Mouse (Mus musculus) liver, adult 2 months (tissue): ENCODE measurements around the gene Lypd3. TPM values are rescaled to one million over a fixed set of nuclear protein-coding genes. Genes with fewer than 3 reads are reported as not detected.

Source experiments
- DNase-seq: peaks from one replicate; pipeline ENCODE4 v3.0.0-alpha.2; 2011; ENCODE audit warnings: low read depth, low spot score; ENCODE audit errors: extremely low read depth
- H3K27ac ChIP-seq: fragments of 200-500 bp; replicated peaks from 2 replicates; pipeline ENCODE4 v1.5.1; 2012; ENCODE audit warnings: low read depth, mild to moderate bottlenecking, control low read depth, inconsistent platforms, low read length; ENCODE audit not compliant: insufficient read depth
- H3K27me3 ChIP-seq: fragments of 200-500 bp; 2 replicates; pipeline ENCODE4 v1.6.1; 2012; ENCODE audit warnings: mild to moderate bottlenecking, moderate library complexity, low read length, inconsistent platforms; ENCODE audit not compliant: control insufficient read depth, insufficient read depth
- H3K36me3 ChIP-seq: fragments of 200-500 bp; 2 replicates; pipeline ENCODE4 v1.6.1; 2012; ENCODE audit warnings: low read length, inconsistent platforms; ENCODE audit not compliant: control insufficient read depth, insufficient read depth
- H3K4me1 ChIP-seq: fragments of 200-500 bp; 2 replicates; pipeline ENCODE4 v1.6.1; 2011; ENCODE audit warnings: low read length; ENCODE audit not compliant: control insufficient read depth, insufficient read depth
- H3K4me3 ChIP-seq: fragments of 200-500 bp; 2 replicates; pipeline ENCODE4 v1.5.1; 2011; ENCODE audit warnings: low read depth, mild to moderate bottlenecking, control low read depth, low read length, moderate library complexity; ENCODE audit not compliant: insufficient read depth
- H3K79me2 ChIP-seq: fragments of 200-500 bp; 2 replicates; pipeline ENCODE4 v1.6.1; 2012; ENCODE audit warnings: inconsistent platforms, mild to moderate bottlenecking, low read length, moderate library complexity; ENCODE audit not compliant: control insufficient read depth, insufficient read depth
- H3K9ac ChIP-seq: fragments of 200-500 bp; 2 replicates; pipeline ENCODE4 v1.6.1; 2012; ENCODE audit warnings: low read depth, mild to moderate bottlenecking, control low read depth, inconsistent platforms, low read length
- CTCF ChIP-seq: fragments of 200-500 bp; IDR thresholded peaks from 2 replicates; pipeline ENCODE4 v1.5.1; 2011; ENCODE audit warnings: low read depth, low read length, control low read depth
- POLR2A ChIP-seq: fragments of 200-500 bp; IDR thresholded peaks from 2 replicates; pipeline ENCODE4 v1.6.1; 2011; ENCODE audit warnings: low read length, control low read depth; ENCODE audit not compliant: insufficient read depth; ENCODE audit errors: extremely low read depth
- WGBS: fragments of 180-500 bp; shearing (Covaris S2); methylation state at CpG from one replicate; pipeline ENCODE4 v1.1.7; 2018; 5-methylcytosine and 5-hydroxymethylcytosine counted together
- polyA plus RNA-seq: library from polyadenylated mRNA; depleted of rRNA; stranded (reverse); fragments of >200 nt; gene quantifications from 2 replicates; pipeline ENCODE4 v1.2.3, GENCODE M21; 2012
- total RNA-seq: library from RNA; depleted of rRNA; stranded (reverse); fragments of >200 nt; gene quantifications from 2 replicates; pipeline ENCODE4 v1.2.3, GENCODE M21; 2014

The Lypd3 gene
- total and polyA plus RNA-seq, 2 experiments = not detected

GRCm38 (mm10) chr7:24608561-24608960 lies 27.8 kb upstream of the Lypd3 start:
- 44% methylated on average over 8 of the region's 8 CpGs for WGBS
- no peaks in the 10 kb centered on the region for H3K27me3 ChIP-seq
- TF ChIP-seq POLR2A (no peak), CTCF (no peak)
- no peak for DNase-seq
- 0 out of 2 replicates have a peak overlapping the region, but pooled peaks have one; percentile 2 for H3K4me3 ChIP-seq
- peaks cover 10% of the 10 kb centered on the region; the same call in 1 of the 2 replicates for H3K79me2 ChIP-seq
- peak overlapping the region; percentile 90 for H3K27ac ChIP-seq
- peaks cover 3% of the 10 kb centered on the region; the same call in 1 of the 2 replicates for H3K36me3 ChIP-seq
- peak overlapping the region; percentile 41 for H3K9ac ChIP-seq
- peaks cover 18% of the 10 kb centered on the region for H3K4me1 ChIP-seq

GRCm38 (mm10) chr7:24610144-24610878 lies 26.0 kb upstream of the Lypd3 start, which contains the start of gene Phldb3:
Gene Phldb3, plus strand, starts transcription at chr7:24610763.
- Histone ChIP-seq H3K79me2 (peaks cover 10% of the 10 kb centered on the region; the same call in 1 of the 2 replicates), H3K4me1 (peaks cover 10% of the 10 kb centered on the region), H3K27ac (peak within 1 kb of the TSS; percentile 87), H3K27me3 (no peaks in the 10 kb centered on the region), H3K4me3 (peak within 1 kb of the TSS; percentile 90), H3K9ac (peak within 1 kb of the TSS; percentile 83), H3K36me3 (peaks cover 3% of the 10 kb centered on the region; the same call in 1 of the 2 replicates)
- 2% methylated on average over 27 of the region's 27 CpGs for WGBS
- no peak for TF ChIP-seq CTCF
- 0 out of 2 replicates have a peak, but pooled peaks have one; percentile 18 for TF ChIP-seq POLR2A
- peak; percentile 71 for DNase-seq

GRCm38 (mm10) chr7:24610879-24611494 lies 25.4 kb upstream of the Lypd3 start:
- DNase-seq = peak; percentile 86
- TF ChIP-seq POLR2A (peak; percentile 77; the same call in 1 of the 2 replicates), CTCF (no peak)

GRCm38 (mm10) chr7:24611709-24612108 lies 24.6 kb upstream of the Lypd3 start:
- no peak for DNase-seq
- TF ChIP-seq CTCF (no peak), POLR2A (no peak)
- H3K27me3 ChIP-seq = no peaks in the 10 kb centered on the region
- H3K4me3 ChIP-seq = peak overlapping the region; percentile 90
- peaks cover 10% of the 10 kb centered on the region; the same call in 1 of the 2 replicates for H3K79me2 ChIP-seq
- 18% methylated on average over 7 of the region's 7 CpGs for WGBS
- H3K36me3 ChIP-seq = peaks cover 6% of the 10 kb centered on the region
- peak overlapping the region; percentile 83 for H3K9ac ChIP-seq
- H3K27ac ChIP-seq = no peak overlapping the region
- H3K4me1 ChIP-seq = peaks cover 6% of the 10 kb centered on the region

More at GRCm38 (mm10) chr7:24610879-24611494, 25.4 kb upstream of the Lypd3 start:
- no peaks in the 10 kb centered on the region for H3K27me3 ChIP-seq
- peaks cover 6% of the 10 kb centered on the region for H3K4me1 ChIP-seq
- under 1% methylated on average over 36 of the region's 36 CpGs for WGBS
- peak overlapping the region; percentile 83 for H3K9ac ChIP-seq
- H3K36me3 ChIP-seq = peaks cover 3% of the 10 kb centered on the region; the same call in 1 of the 2 replicates
- peak overlapping the region; percentile 87 for H3K27ac ChIP-seq
- peak overlapping the region; percentile 90 for H3K4me3 ChIP-seq
- H3K79me2 ChIP-seq = peaks cover 10% of the 10 kb centered on the region; the same call in 1 of the 2 replicates

GRCm38 (mm10) chr7:24612308-24612910 lies 23.9 kb upstream of the Lypd3 start:
- TF ChIP-seq CTCF (no peak), POLR2A (no peak)
- H3K4me3 ChIP-seq = no peak overlapping the region
- peaks cover 6% of the 10 kb centered on the region for H3K4me1 ChIP-seq
- peaks cover 6% of the 10 kb centered on the region for H3K36me3 ChIP-seq
- H3K27me3 ChIP-seq = no peaks in the 10 kb centered on the region
- no peak for DNase-seq
- H3K9ac ChIP-seq = no peak overlapping the region
- WGBS = 72% methylated on average over 27 of the region's 27 CpGs
- no peak overlapping the region for H3K27ac ChIP-seq
- peaks cover 10% of the 10 kb centered on the region; the same call in 1 of the 2 replicates for H3K79me2 ChIP-seq
